Mouse (Mus musculus): ENCODE results near the gene Pms1.

Gene Pms1

DNA sequence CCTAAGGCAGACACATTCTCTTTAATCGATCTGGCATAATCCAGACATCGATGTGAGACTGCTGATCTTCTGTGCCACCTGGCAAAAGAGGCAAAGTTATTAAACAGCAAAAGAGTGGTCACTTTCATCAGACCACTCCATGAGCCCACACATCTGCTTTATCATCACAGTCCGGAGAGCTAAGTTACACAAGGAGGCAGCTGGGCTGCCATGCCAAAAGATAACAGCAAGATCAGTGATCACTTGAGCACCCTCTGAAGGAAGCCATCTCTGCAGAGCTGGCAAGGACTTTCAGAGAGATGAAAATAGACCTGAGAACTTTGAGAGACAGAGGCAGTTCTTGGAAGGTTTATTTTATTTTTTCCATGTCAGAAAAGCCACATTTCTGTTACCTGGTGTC is 102.3 kb downstream of the Pms1 start:
- DNase-seq, result no peak

DNA sequence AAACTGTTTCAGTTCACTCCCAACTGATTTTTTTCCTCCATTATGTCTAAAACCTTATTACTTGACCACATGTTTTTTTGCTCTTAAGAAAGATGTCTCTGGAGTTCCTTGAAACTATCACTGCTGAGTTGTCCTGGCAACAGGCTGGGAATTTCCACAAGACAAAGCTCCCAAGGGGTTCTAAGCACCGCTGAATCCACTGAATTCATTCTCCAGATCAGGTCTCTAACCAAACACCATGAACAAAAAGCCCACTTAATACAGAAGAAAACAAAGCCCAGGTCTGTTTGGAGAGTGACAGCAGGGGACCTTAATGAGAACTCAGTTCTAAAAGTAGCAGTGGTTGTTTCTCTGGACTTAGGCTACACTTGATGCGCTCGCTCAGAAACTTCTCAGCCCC is 105.6 kb downstream of the Pms1 start:
- DNase-seq, result no peak

GRCm38 (mm10) chr1:53189620-53190019 is 107.2 kb downstream of the Pms1 start:
- DNase-seq, result no peak

- DNase-seq, result no peak
Observed at GRCm38 (mm10) chr1:53187536-53187935, 109.3 kb downstream of the Pms1 start, which contains the start of gene 1700019A02Rik. Gene 1700019A02Rik, minus strand, starts transcription at chr1:53187636.

GRCm38 (mm10) chr1:53186301-53186700 is 110.5 kb downstream of the Pms1 start:
- DNase-seq, result no peak

DNA sequence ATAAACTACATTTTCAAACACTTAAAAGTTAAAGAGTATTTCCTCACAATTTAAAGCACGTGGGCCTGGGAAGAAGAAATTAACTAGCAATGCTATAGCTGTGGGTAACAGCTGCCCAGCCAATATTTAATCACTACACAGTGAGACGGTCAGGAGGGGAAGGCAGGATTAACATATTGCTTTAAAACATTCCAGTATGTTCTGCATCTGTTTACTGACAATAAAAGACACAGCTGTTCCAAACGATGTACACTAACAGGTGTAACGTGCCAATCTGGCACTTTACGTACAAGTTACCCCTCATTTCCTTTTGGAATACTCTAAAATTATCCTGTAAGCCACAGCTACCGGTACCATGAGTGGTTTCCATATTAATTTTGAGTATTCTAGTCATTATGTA is 139.1 kb downstream of the Pms1 start:
- no peak for DNase-seq

Data from cerebellum, adult 9-11 months (tissue).